Mouse (Mus musculus) c-Kit-negative CD71-positive TER-119-positive erythroid progenitor cells, embryonic 14.5 days (primary cell): ENCODE data around the gene Larp4b.

Experiments
- DNase-seq: peaks from one replicate; pipeline ENCODE4 v3.0.0-alpha.2; 2013; ENCODE audit warnings: low read depth, low spot score

Gene Larp4b

DNA sequence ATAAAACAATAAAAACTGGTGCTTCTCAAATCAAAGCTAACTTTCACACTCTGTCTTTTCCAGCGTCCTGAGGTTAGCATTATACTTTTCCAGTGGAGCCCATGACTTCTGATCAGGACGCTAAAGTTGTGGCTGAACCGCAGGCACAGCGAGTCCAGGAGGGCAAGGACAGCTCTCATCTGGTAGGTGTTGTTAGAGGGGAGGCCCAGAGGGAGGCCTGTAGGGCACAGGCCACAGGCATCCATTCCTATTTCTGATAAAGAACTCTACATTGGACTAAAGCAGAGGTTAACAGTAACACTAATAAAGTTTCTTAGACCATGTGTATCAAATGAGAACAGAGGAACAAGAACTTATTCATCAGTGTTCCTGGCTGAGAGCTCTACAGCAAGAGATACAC is 28.4 kb downstream of the Larp4b start:
- no peak for DNase-seq

DNA sequence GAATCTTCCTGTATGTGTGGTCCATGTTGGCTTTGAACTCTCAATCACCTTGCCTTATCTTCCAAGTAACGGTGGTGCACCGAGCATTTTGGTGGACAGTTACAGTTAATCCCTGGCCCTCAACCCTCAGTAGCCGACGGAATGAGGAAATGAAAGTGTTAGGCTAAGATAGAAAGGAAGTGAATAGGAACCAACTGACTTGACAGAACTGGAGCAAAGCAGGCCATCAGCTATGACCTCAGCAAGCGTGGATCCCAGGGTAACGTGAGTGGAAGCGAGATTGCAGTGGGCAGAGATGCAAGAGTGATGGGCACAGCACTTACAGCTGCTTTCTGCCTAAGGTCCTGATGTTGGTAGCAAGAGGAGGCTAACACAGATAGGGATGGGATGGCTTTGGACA is 31.5 kb downstream of the Larp4b start:
- no peak for DNase-seq

DNA sequence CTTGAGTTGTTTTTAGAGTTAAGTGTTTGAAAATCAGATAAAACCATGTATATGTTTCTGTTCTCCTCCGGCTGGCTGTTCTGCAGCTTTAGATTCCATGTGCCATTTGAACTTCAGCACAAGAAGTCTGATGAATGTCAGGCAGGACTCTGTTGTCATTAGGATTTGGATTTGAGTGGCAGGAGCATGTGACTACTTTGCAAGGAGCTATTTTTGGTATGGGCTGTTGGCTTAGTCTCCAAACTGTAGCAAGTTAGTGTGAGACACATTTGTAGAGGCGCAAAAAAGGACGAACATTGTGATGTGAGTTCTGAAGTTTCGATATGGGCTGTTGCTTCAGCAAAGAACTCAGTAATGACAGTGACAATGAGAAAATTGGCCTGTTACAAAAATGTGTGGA is 34.0 kb downstream of the Larp4b start:
- no peak for DNase-seq

DNA sequence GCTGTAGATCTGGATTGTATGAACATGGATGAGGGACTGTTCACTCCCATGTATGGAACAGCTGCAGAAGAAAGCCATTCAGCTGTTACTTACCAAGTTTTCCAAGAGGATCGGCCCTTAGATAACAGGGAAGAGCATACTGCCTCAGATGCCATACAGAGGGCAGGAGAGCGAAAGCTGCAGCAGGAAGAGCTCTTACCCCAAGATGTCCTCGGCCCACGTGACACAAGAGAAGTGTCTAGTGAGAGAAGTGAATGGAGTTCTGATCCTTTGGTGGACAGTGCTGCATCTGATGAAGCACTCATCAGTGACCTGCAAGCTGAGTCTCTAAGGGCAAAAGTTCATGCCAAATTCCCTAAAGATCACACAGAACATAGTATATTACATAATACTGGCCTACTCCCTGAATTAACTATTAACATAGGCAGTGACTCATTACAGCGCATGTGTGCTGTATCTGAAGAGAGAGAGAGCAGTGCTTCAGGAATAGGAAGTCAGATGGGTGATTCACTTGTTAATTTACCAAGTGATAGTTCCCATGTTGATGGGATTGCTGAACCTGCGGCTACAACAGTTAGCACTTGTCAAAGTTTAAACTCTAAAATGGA is 35.1 kb downstream of the Larp4b start:
- DNase-seq = no peak

DNA sequence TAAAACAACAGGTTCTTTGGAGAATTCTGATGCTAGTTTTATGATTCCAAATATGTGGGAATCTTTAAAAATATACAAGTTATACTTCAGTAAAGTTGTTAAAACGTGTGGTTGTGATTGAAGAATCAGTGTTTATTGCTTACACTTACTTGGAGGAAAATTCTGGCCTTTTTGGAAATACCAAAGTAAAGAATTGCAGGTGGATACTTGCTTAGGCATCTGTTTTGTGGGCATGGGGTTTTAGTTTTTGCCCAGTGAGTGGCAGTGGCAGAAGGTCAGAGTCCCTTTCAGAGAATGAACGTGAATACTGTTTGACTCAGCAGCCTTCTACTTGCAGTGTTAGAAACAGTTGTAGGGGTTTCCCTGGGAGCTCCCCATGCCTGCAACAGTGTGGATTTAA is 40.7 kb downstream of the Larp4b start:
- no peak for DNase-seq

DNA sequence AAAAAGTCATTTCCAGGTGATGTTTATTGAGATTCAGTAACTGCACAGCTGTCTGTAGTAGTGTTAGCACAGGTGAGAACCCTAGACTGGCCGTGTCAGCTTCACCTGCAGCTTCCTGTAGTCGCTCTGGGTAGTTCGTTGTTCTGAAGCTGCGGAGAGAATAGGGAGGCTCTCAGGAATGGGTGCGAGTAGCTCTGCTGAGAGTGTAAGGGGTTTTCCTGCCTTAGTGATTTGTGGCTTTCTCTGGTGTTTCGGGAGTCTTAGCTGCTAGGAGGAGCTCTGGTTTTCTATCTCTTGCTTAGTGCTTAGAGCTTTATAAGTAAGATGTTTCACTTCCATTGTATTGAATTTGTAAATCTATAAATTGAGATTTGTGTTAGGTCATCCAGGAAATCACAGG is 42.4 kb downstream of the Larp4b start:
- DNase-seq = no peak

DNA sequence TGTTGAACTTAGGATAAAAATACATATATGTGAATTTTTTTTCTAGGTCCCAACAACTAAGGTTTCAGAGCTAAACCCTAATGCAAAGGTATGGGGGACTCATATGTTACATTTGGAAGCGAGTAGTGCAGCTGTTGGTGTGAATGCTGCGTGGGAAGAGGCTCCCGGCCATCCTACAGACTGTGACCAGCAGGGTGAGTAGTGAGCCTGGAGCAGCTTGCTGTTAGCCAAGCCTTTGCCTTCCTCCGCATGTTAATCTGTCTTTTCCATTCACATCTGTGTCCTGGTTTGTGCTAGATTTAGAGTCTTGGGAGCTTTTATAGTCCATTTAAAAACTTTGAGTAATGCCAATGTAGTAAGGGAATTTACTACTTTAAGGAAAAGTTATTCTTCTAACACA is 43.1 kb downstream of the Larp4b start:
- no peak for DNase-seq

DNA sequence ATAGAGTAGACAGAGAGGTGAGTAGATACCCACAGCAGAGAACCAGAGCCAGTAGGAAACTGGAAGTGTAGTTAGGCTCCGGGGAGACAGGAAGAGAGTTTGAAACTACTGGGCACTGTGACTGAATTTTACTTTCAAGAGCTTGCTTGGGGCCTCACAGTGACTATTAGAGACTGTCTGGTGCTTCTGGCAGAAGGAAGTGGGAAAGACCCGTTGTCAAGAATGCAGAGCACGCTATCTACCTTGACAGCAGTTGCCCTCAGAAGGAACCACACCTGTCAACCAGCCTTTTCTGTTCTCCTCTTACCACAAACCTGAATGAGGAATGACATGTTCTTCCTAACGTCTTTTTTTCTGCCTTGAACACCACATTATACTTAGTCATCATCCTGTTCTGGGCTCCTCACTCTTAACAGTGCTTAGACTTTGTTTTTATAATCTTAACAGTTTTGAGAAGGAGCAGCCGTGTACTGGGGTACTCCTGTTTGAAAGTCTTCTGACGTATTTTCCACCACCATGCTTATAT is 45.8 kb downstream of the Larp4b start:
- no peak for DNase-seq

DNA sequence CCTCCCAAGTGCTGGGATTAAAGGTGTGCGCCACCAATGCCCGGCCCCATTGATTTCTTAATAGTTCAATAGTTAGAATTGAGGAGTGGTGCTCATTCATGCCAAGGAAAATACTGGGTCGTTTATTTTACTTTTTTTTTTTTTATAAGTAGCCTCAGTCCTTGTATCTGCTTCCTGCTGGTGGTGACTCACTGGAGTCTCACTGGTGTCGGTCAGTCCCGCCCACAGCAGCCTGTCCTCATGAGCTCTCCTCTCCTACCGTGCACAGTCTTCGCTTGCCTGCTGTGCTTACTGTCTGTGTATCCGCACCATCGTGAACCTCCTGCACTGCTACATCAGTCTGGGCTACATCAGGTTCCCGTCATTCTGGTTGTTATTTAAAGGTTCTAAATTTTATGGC is 46.5 kb downstream of the Larp4b start:
- no peak for DNase-seq

DNA sequence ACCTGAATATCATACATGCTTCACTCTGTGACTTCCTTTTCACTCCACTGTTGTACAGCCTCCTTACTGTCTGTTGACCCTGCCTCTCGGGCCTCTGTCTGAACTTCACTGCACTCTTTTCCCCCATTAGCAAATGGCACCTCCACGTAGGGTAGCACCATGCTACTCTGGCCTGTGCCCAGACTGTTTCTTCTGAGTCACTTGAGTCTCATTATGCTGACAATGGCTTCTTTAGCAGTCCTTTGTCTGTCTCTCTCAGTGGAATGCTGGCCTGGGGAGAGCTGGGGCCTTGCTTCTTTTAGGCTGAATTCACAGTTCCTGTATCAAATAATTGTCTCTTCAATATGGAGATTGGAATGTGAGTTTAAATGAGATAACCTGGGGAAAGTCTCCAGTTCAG is 48.7 kb downstream of the Larp4b start:
- no peak for DNase-seq

DNA sequence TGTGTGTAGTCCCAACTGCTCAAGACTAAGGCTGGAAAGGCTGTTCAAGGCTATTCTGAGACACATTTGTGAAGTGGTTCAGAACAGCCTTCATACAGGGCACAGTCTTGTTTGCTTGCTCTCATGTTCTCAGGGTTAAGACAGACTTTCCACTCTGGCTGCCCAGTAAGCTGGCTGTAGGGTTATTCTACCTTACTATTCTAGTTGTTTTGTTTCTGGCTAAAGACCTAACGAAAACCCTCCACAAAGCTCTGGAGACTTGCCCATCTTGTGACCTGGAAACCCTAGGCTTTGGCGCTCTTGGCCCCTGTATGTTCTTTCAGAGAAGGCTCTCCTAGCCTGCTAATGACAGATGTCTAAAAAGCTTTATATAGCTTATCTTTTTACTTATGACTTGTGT is 55.1 kb downstream of the Larp4b start:
- no peak for DNase-seq

DNA sequence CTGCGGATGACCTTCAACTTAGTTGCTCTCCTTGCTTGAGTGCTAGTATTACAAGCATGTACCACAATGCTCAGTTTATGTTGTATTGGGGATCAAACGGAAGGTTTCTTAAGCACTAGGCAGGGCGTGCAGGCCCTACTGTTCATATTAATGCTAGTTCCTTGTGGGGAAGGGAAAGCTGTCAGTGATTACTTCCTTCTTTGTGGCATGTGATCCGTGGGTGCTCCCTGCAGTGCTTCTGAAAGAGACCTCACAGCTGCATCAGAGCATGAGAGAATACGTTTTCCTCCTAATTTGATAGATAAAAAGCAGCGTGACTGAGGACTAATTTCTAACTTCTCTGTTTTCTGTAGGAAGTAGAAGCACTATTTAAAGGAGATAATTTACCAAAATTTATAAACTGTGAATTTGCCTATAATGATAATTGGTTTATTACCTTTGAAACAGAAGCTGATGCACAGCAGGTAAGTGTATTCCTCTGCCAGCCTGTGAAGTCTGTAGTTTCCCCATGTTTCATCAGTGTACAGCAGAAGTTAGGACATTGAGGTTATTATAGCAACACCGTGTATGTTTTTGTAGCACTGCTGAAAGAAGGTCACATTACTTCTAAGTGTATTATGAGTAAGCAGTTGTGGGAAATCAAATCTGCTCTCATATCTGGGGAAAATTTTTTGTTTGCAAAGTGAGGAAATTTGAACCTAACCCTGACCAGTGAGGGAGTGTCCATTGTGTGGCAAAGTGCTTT is 56.0 kb downstream of the Larp4b start:
- DNase-seq = no peak

DNA sequence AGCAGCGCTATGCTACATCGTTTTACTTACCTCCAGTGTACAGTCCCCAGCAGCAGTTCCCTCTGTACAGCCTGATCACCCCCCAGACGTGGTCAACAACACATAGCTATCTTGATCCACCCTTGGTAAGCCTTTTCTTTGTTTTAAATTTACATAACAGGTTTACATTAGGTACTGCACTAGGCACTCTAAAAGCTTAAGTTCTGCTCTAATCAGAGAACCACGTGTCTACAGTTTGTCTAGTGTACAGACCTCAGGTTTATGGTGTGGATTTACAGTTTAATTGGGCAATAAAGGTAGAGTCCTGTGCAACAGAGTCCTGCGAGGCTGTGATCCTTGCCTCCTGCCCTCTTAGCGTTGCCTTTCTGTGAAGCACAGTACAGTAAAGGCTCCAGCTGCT is 57.4 kb downstream of the Larp4b start:
- DNase-seq = no peak

DNA sequence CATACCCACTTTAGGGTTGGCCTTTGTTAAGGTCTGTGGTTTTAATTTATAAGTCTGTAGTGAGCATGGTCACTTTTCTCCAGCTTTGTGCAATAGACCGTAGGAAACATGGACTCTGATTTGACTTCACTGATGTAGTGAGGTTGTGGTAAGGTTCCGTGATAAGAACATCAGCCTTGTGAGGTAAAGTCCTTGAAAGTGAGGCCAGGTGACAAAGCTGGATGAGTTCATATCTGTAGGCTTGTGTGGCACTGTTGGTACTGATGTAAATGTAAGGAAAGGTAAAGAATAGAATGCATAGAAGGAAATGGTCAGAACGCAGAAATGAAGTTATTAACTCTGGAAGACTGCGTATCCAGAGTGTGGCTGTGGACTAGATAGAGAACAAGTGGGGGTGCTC is 57.9 kb downstream of the Larp4b start:
- DNase-seq = no peak

DNA sequence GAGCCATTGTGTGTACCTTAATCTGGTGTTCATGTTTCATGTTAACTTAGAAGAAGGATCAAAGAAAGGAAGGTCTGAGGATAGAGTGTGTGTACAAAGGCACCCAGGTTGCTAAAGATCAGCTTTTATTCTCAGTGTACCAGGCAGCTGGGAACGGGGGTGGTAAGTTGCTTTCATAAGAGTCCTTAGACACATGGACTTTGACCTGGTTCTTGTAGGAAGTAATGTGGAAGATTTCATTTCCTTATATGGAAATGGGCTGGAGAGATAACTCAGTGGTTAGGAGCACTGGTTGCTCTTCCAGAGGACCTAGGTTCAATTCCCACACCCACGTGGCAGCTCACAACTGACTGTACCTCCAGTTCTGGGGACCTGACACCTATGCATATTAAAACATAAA is 58.6 kb downstream of the Larp4b start:
- DNase-seq = no peak

DNA sequence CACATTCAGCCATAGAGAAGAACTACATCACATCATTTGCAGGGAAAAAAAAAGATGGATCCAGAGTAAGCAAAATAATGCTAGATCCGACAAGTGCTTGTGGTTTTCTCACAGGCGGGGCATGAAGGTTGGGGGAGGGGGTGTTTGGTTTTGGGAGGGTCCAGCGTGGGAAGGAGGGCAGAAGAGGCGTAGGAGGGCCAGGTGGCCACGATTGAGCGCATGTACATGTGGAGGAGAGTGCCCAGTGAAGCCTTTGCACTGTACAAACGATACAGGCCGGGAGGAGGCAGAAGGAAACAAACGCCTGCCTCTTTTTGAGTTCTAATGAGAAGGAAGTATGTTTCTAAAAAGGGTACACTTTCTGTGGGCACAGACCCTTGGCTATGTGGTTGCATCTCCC is 60.1 kb downstream of the Larp4b start:
- DNase-seq = no peak

DNA sequence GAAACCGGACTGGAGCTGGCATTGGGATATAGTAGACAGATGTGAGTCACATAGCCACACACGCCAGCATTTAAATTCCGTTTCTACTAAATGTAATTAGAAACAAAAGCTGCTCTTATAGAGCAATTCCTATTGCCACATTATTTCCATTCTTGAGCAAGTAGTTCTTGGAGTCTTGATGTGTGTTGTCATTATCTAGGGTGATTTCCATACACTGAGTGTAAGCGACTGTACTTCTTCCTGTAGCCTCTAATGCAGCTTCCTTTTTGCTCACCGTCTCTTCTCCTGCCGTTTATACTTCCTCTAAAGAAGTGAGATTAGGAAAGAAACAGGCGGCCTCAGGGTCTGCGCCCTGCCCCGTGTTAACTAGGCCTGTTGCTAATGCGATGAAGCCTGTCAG is 65.6 kb downstream of the Larp4b start:
- no peak for DNase-seq

DNA sequence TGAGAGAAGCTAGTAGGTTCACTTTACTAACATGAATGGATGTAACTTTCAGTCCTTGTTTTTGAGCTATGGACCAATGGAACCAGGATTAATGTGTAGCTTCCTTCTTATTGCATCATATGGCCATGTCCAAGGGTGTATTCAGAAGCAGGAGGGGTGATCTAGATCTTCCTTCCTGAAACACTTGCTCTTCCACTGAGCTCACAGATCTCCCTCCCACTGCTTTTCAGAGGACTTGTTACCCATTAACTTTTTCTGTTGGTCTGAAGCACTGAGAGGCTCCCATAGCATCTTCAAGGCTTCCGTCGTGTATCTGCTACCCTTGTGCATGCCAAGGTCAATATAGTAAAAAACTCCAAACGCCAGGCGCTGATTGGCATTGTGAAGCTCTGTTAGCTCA is 69.2 kb downstream of the Larp4b start:
- DNase-seq = no peak

DNA sequence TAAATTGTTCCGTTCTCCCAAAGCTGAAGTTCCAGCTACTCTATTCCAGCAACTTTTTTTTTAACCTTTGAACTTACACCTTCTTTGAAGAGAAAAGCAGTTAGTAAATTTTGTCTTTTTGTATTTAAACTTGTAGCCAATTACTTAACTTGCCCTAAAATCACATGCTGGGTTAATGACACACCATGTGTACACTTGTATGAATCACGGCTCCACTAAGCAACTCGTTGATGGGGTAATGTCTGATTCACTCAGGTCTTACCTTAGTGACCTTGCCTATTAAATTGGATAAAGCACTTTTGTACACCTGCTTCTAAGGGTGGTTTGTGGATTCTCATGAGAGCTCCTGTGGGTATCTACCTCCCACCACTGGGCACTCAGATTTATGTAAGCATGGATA is 74.2 kb downstream of the Larp4b start:
- DNase-seq = no peak

DNA sequence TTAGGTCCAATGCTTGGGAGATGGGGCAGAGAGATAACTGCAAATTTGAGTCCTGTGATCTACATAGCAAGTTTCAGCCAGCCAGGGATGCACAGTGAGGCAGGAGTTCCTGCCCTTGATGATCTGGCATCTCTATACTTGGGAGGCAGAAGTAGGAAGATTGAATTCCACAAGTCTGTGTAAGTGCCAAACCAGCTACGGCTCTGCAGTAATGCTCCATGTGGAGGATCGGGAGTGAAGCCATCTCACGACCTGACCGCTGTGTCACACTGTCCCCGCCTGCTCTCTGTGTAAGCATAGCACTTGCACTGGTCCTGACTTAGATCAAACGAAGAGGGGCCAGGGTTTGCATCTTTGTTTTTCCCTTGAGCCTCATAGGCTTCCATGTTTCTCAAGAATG is 75.9 kb downstream of the Larp4b start:
- DNase-seq = no peak

DNA sequence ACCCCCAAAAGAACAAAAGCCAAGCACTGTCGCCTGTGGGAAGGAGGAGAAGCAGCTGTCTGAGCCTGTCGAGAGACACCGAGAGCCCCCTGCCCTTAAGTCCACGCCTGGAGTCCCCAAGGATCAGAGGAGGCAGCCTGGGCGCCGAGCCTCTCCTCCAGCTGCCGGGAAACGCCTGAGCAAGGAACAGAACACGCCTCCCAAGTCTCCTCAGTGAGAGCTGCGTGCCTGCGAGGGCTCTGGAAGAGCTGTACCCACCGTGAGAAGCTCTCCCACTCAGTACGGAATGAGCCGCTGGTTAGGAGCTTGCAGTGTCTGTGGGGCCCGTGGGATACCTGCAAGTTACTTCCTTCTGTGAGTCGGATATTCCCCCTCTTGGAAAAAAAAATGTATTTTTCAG is 77.0 kb downstream of the Larp4b start:
- DNase-seq = no peak

DNA sequence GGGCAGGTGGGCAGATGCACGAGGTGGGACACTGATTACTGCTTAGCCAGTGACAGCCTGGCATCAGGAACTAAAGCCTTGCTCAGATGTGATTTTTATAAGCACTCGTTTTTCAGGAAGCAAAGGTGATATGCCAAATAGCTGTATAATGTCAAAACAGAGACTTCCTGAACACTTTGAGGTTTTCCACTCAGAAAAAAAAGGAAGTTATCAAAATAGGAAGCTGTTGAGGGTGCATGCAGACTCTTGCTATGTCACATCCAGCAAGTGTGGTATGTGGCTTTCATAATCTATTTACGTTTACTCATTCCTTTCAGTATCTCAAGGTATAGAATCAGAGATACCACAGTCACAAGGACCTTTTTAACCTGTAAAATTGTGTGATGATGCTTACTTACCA is 79.7 kb downstream of the Larp4b start:
- DNase-seq = no peak

DNA sequence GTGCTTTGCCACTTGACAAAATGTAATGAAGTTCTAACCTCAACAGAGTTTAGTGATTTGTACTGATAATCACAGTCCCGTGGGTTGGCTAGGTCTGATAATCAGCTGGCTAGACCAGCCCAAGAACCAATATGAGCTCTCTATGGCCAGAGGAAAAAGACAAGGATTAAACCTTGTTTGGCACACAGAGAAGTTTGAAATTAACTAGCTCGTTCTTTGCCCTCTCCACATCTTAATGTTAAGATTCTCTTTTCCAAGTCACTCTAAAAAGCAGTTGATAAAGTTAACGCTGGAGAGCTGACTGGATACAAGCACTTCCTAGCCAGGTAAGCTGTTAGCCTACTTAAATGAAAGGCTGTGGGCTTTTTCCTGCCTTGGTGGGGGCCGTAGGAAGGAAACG is 81.5 kb downstream of the Larp4b start:
- no peak for DNase-seq

DNA sequence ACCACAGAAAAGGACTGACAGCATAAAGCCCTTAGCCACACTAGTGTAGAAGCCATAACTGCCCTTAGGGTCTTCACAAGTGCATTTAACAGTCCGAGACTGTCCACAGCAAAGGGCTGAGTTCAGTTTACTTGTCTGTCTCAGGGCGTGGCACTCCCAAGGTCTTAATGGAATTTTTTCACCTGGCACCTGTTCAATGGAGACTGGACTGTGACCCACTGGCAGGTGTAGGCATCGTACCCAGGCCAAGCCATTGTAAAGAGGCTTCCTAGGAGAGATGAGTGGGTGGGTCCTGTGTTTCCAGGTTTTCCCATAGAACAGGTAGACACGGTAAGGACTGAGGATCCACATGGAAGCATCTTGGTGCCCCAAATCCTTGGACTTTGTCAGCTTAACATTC is 84.6 kb downstream of the Larp4b start:
- no peak for DNase-seq
